In genomic region chr1:182840011-182840410, GRCm38 (mm10) we compare ENCODE assay signal across 11 mouse cellular contexts.
DNase-seq lines count a peak whose midpoint lies in the region; ATAC-seq and TF ChIP-seq lines count a peak whose summit lies in the region.
"Had no signal": no experiment of that assay in that cellular context is flagged by ENCODE, and none has a peak within 500 bp of the region (broad histone marks: within the 10 kb centered on the region; RNA-seq: fewer than 3 reads in every experiment).

No protein-coding gene starts in this region.

- H3K9me3 ChIP-seq in forebrain, embryonic 12.5 days: no peaks in the 10 kb centered on the region
- no peaks in the 10 kb centered on the region for H3K9me3 ChIP-seq in forebrain, embryonic 11.5 days (ENCODE audit: control insufficient read depth, low read length)
- H3K9me3 ChIP-seq in midbrain, embryonic 13.5 days: no peaks in the 10 kb centered on the region; the same call in 1 of the 2 replicates
- H3K9me3 ChIP-seq in liver, postnatal 0 days (ENCODE audit: low read length): no peaks in the 10 kb centered on the region

- H3K27me3 ChIP-seq in forebrain, embryonic 12.5 days: no peaks in the 10 kb centered on the region
- no peaks in the 10 kb centered on the region for H3K27me3 ChIP-seq in forebrain, embryonic 11.5 days (ENCODE audit: control insufficient read depth, insufficient read depth, low read length)
- no peaks in the 10 kb centered on the region for H3K27me3 ChIP-seq in midbrain, embryonic 13.5 days
- no peaks in the 10 kb centered on the region for H3K27me3 ChIP-seq in liver, postnatal 0 days (ENCODE audit: insufficient read depth, low read length)

- no peaks in the 10 kb centered on the region for H3K36me3 ChIP-seq in forebrain, embryonic 12.5 days (replicated peaks)
- H3K36me3 ChIP-seq in forebrain, embryonic 11.5 days (ENCODE audit: control insufficient read depth, insufficient read depth, low read length): no peaks in the 10 kb centered on the region
- H3K36me3 ChIP-seq in midbrain, embryonic 13.5 days: no peaks in the 10 kb centered on the region
- H3K36me3 ChIP-seq in liver, postnatal 0 days (replicated peaks; ENCODE audit: insufficient read depth, low read length): no peaks in the 10 kb centered on the region

- no peak for TF ChIP-seq CTCF in liver, postnatal 0 days (IDR thresholded peaks at IDR 0.05; ENCODE audit: low read depth)

- no peak overlapping the region for H3K4me2 ChIP-seq in forebrain, embryonic 12.5 days
- no peak overlapping the region for H3K4me2 ChIP-seq in forebrain, embryonic 11.5 days (ENCODE audit: low read depth, low read length, severe bottlenecking)
- H3K4me2 ChIP-seq in midbrain, embryonic 13.5 days (replicated peaks): no peak overlapping the region
- H3K4me2 ChIP-seq in liver, postnatal 0 days (ENCODE audit: low read depth, low read length): no peak overlapping the region

- H3K4me3 ChIP-seq in forebrain, embryonic 12.5 days (replicated peaks): no peak overlapping the region
- no peak overlapping the region for H3K4me3 ChIP-seq in forebrain, embryonic 11.5 days (ENCODE audit: low read depth, low read length)
- H3K4me3 ChIP-seq in midbrain, embryonic 13.5 days (replicated peaks): no peak overlapping the region
- no peak overlapping the region for H3K4me3 ChIP-seq in liver, postnatal 0 days (ENCODE audit: low read depth, low read length)

- no peak for ATAC-seq in forebrain, embryonic 12.5 days (ENCODE audit: low FRiP score)
- no peak for ATAC-seq in forebrain, embryonic 11.5 days (replicated peaks; ENCODE audit: low FRiP score)
- no peak for ATAC-seq in midbrain, embryonic 13.5 days
- no peak for ATAC-seq in liver, postnatal 0 days

- H3K4me1 ChIP-seq in forebrain, embryonic 12.5 days: peaks cover 11% of the 10 kb centered on the region
- H3K4me1 ChIP-seq in forebrain, embryonic 11.5 days (replicated peaks; ENCODE audit: control insufficient read depth, insufficient read depth, low read length): peaks cover 8% of the 10 kb centered on the region; the same call in 1 of the 2 replicates
- peaks cover 24% of the 10 kb centered on the region for H3K4me1 ChIP-seq in midbrain, embryonic 13.5 days (replicated peaks)
- no peaks in the 10 kb centered on the region for H3K4me1 ChIP-seq in liver, postnatal 0 days (ENCODE audit: insufficient read depth)

- DNase-seq in forebrain, embryonic 11.5 days (ENCODE audit: low spot score): no peak
- DNase-seq in right cerebral cortex, adult 18-20 months: peak; percentile 23
- no peak for DNase-seq in right cerebral cortex, postnatal 14 days
- no peak for DNase-seq in liver, postnatal 0 days
- no peak for DNase-seq in urinary bladder, adult 18-20 months (ENCODE audit: low spot score in 2 of 2)
- DNase-seq in layer of hippocampus, adult 9-11 months: no peak
- DNase-seq: cerebellum, adult 18-20 months; kidney, adult 8-10 months; lung, adult 18-20 months had no signal

- no peak overlapping the region for H3K9ac ChIP-seq in forebrain, embryonic 12.5 days
- H3K9ac ChIP-seq in forebrain, embryonic 11.5 days (ENCODE audit: low read length): no peak overlapping the region
- H3K9ac ChIP-seq in midbrain, embryonic 13.5 days (replicated peaks): no peak overlapping the region
- H3K9ac ChIP-seq in liver, postnatal 0 days (replicated peaks): no peak overlapping the region

- no peak for TF ChIP-seq EP300 in liver, postnatal 0 days (IDR thresholded peaks at IDR 0.05; ENCODE audit: low read depth)

- WGBS in forebrain, embryonic 12.5 days: 40% methylated on average over 6 of the region's 6 CpGs
- 49% methylated on average over 6 of the region's 6 CpGs for WGBS in forebrain, embryonic 11.5 days
- WGBS in midbrain, embryonic 13.5 days: 53% methylated on average over 6 of the region's 6 CpGs
- 57% methylated on average over 6 of the region's 6 CpGs for WGBS in liver, postnatal 0 days (ENCODE audit: insufficient replicate concordance)

- H3K27ac ChIP-seq in forebrain, embryonic 12.5 days: peak overlapping the region; percentile 36; the same call in 1 of the 2 replicates
- no peak overlapping the region for H3K27ac ChIP-seq in forebrain, embryonic 11.5 days (ENCODE audit: low read depth, low read length)
- peak overlapping the region; percentile 46; the same call in 1 of the 2 replicates for H3K27ac ChIP-seq in midbrain, embryonic 13.5 days
- no peak overlapping the region for H3K27ac ChIP-seq in liver, postnatal 0 days (ENCODE audit: low read depth)

Comparison
In these comparisons a context has a peak if more than half of its experiments do, and no peak if none do; other contexts are left out.
1. H3K27ac ChIP-seq: peak in forebrain, embryonic 12.5 days (single experiment) and midbrain, embryonic 13.5 days (single experiment); none in forebrain, embryonic 11.5 days (single experiment) and liver, postnatal 0 days (single experiment).